Mouse (Mus musculus) cortical plate, adult 2 months (tissue): ENCODE data around the gene Nrp1.

Source experiments
- CTCF ChIP-seq: fragments of 200-500 bp; IDR thresholded peaks from 2 replicates; pipeline ENCODE4 v1.5.1; 2011; ENCODE audit warnings: mild to moderate bottlenecking, control low read depth, low read length; ENCODE audit not compliant: insufficient read depth; ENCODE audit errors: extremely low read depth
- POLR2A ChIP-seq: fragments of 200-500 bp; IDR thresholded peaks from 2 replicates; pipeline ENCODE4 v1.6.1; 2011; ENCODE audit warnings: mild to moderate bottlenecking, low read length, control low read depth; ENCODE audit not compliant: insufficient read depth; ENCODE audit errors: extremely low read depth

- peak; percentile 75 for TF ChIP-seq CTCF
- no peak for TF ChIP-seq POLR2A
Observed at GRCm38 (mm10) chr8:128491126-128492067, 133.0 kb downstream of the Nrp1 start.
